Mouse (Mus musculus): ENCODE measurements at regions not wholly inside any gene's neighbourhood (a gene's known extent, or its start where the extent isn't known, plus 50 kb on each side); places are given as distances from the start of the nearest gene placed in this dataset.

DNA sequence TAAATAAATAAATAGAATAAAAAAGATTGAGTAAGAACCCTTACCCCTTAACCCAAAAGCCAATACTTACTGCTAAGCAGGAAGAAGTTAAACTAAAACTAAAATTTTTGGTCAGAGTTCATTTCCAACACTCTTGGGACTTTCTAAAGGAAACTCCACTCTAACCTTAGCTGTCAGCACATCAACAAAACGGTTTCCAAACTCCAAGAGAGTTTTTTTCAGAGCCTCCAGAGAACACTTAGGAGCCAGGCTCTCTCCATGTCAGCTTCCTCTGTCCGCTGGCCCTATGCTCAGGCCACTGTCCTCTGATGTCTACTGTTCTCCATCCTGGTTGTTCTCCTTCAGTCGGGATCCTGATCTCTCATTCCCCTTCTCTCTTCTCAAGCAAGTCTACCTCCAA is 241.1 kb upstream of the Nt5e start:
- H3K4me3 ChIP-seq (ENCODE audit: low read depth, low read length): no peak overlapping the region
- no peaks in the 10 kb centered on the region for H3K27me3 ChIP-seq (replicated peaks; ENCODE audit: control insufficient read depth, insufficient read depth, low read length)
- no peak for TF ChIP-seq CTCF (IDR thresholded peaks at IDR 0.05; ENCODE audit: low read depth)
- no peak for ATAC-seq
- WGBS: 75% methylated on average over 3 of the region's 3 CpGs
- no peaks in the 10 kb centered on the region for H3K9me3 ChIP-seq (ENCODE audit: control insufficient read depth)
- H3K27ac ChIP-seq (ENCODE audit: low read depth, low read length): no peak overlapping the region
- H3K4me1 ChIP-seq (replicated peaks; ENCODE audit: control insufficient read depth, insufficient read depth, low read length): no peaks in the 10 kb centered on the region
- no peak overlapping the region for H3K4me2 ChIP-seq (replicated peaks; ENCODE audit: low read depth)
- H3K36me3 ChIP-seq (ENCODE audit: control insufficient read depth, insufficient read depth): no peaks in the 10 kb centered on the region
- no peak overlapping the region for H3K9ac ChIP-seq (ENCODE audit: low read depth, low read length)

DNA sequence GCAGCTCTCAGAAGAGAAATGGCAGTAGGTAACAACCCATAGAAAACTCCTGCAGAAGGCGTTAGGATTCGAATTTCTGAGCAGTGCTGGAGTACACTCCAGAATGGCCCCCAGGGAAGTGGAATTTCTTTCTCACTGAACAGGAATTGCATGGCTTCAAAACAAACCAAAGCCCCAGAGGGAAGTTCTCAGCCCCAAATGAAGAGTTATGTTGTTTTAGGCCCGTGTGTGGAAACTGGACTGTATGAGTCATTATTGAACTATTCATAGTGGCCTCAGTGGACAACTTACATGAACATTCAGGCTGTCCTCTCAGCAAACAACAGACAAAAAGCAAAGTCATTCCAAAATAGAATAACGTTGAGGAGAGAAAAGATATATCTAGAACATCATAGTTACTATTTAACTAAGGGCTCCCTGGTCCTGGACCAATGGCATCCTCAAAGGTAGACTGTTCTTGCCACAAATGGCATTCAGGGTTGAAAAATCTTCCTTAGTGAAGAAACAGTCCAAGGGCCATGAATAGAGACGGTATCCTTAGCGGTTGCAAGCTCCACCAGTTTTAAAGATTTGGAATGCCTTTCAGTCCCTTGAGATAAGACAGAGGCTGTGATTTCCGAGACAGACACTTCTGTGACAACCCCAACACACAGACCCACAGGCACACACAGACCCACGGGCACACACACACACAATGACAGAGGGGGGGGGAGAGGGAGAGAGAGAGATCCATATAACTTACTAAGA is 235.0 kb upstream of the Nt5e start:
- WGBS: 61% methylated on average over 8 of the region's 8 CpGs
- no peak for TF ChIP-seq CTCF (IDR thresholded peaks at IDR 0.05; ENCODE audit: low read depth)
- no peaks in the 10 kb centered on the region for H3K36me3 ChIP-seq (ENCODE audit: control insufficient read depth, insufficient read depth)
- no peaks in the 10 kb centered on the region for H3K27me3 ChIP-seq (replicated peaks; ENCODE audit: control insufficient read depth, insufficient read depth, low read length)
- no peak overlapping the region for H3K4me2 ChIP-seq (replicated peaks; ENCODE audit: low read depth)
- no peaks in the 10 kb centered on the region for H3K4me1 ChIP-seq (replicated peaks; ENCODE audit: control insufficient read depth, insufficient read depth, low read length)
- no peaks in the 10 kb centered on the region for H3K9me3 ChIP-seq (ENCODE audit: control insufficient read depth)
- no peak overlapping the region for H3K4me3 ChIP-seq (ENCODE audit: low read depth, low read length)
- ATAC-seq: no peak
- H3K27ac ChIP-seq (ENCODE audit: low read depth, low read length): no peak overlapping the region
- no peak overlapping the region for H3K9ac ChIP-seq (ENCODE audit: low read depth, low read length)

DNA sequence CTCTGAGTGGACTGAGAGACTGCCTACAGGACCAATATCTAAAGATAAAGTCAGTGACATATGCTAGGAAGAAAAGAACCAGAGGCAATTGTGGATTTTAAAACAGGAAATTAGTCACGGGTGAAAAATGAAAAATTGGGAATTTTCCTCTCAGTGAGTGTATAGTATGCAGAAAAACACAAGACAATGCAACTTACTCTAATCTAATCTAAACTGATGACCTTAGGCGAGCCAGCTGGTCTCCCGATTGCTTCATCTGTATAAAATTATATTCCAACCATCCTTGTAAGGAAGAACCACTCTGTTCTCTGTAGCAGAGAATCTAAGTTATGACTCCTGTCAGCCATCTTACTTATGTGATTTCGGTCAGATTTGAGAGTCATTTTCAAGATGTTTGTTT is 234.4 kb upstream of the Nt5e start:
- no peaks in the 10 kb centered on the region for H3K36me3 ChIP-seq (ENCODE audit: control insufficient read depth, insufficient read depth)
- no peaks in the 10 kb centered on the region for H3K4me1 ChIP-seq (replicated peaks; ENCODE audit: control insufficient read depth, insufficient read depth, low read length)
- H3K27ac ChIP-seq (ENCODE audit: low read depth, low read length): no peak overlapping the region
- no peak overlapping the region for H3K4me3 ChIP-seq (ENCODE audit: low read depth, low read length)
- WGBS: 62% methylated on average over 4 of the region's 4 CpGs
- no peak overlapping the region for H3K4me2 ChIP-seq (replicated peaks; ENCODE audit: low read depth)
- ATAC-seq: no peak
- no peak for TF ChIP-seq CTCF (IDR thresholded peaks at IDR 0.05; ENCODE audit: low read depth)
- H3K9me3 ChIP-seq (ENCODE audit: control insufficient read depth): no peaks in the 10 kb centered on the region
- H3K27me3 ChIP-seq (replicated peaks; ENCODE audit: control insufficient read depth, insufficient read depth, low read length): no peaks in the 10 kb centered on the region
- no peak overlapping the region for H3K9ac ChIP-seq (ENCODE audit: low read depth, low read length)

DNA sequence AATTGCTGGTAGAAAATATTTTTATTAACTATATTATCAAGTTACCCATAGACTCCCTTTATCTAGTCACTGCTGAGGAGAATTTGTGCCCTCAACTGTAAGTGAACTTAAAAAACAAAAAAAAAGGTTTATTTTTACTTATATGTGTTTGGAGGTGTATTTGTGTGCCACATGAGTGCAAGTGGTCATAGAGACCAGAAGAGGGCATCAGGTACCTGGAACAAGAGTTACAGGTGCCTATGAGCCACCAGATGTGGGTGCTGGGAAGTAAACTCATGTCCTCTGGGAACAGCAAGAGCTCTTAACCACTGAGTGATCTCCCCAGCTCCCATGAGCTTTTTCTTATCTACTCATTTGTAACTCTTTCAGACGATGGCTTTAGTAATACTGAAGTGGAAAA is 213.9 kb upstream of the Nt5e start:
- no peak overlapping the region for H3K9ac ChIP-seq (ENCODE audit: low read depth, low read length)
- no peak for ATAC-seq
- H3K4me3 ChIP-seq (ENCODE audit: low read depth, low read length): no peak overlapping the region
- WGBS: 68% methylated on average over 1 of the region's 1 CpGs
- no peaks in the 10 kb centered on the region for H3K36me3 ChIP-seq (ENCODE audit: control insufficient read depth, insufficient read depth)
- H3K4me2 ChIP-seq (replicated peaks; ENCODE audit: low read depth): no peak overlapping the region
- no peaks in the 10 kb centered on the region for H3K4me1 ChIP-seq (replicated peaks; ENCODE audit: control insufficient read depth, insufficient read depth, low read length)
- no peaks in the 10 kb centered on the region for H3K27me3 ChIP-seq (replicated peaks; ENCODE audit: control insufficient read depth, insufficient read depth, low read length)
- H3K9me3 ChIP-seq (ENCODE audit: control insufficient read depth): no peaks in the 10 kb centered on the region
- H3K27ac ChIP-seq (ENCODE audit: low read depth, low read length): no peak overlapping the region
- TF ChIP-seq CTCF (IDR thresholded peaks at IDR 0.05; ENCODE audit: low read depth): peak; percentile 44

DNA sequence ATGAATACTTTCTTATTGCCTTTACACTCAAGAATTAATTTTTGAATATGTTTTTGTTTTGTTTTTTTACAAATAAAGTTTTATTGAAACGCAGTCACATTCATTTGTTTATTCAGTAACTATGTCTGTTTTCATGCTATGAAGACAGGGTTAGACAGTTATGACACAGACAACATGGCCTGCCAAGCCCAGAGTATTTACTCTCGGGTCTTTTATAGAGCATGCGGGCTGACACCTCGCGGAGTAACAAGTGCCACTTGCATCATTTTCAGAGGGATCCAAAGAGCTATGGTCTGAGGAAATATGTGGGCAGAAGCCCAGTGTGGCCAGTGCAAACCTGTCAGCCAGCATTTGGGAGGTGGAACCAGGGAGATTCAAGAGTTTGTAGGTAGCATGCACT is 206.5 kb upstream of the Nt5e start:
- 88% methylated on average over 5 of the region's 5 CpGs for WGBS
- TF ChIP-seq CTCF (IDR thresholded peaks at IDR 0.05; ENCODE audit: low read depth): no peak

DNA sequence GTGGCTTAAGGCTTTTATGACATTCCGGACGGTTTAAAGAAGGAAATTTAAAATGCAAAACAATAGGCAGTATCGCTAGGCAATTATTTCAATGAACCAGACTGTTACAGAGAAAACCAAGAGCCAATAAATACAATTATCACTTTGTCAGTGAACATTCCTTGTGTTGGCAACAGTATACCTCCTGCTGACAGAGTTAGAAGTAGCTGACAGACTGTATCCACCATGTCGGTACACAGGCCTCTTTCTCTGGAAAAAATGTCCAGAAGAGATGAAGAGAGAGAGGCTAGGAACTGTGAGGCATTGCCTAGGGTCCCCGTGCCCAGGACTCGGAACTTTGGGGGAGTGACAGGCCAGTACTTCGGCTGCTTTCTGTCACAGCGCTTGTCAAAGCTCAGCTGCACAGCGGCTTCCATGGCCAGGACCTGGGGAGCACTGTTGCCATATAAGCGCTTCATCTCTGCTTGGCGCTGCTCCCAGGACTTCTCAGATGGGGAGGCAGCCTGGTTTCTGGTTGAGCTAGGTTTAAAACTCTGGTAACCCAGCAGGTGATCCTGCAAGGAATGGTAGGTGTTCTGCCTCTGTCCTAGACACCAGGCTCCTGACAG is 205.9 kb upstream of the Nt5e start:
- H3K27ac ChIP-seq (ENCODE audit: low read depth, low read length): no peak overlapping the region
- no peaks in the 10 kb centered on the region for H3K4me1 ChIP-seq (replicated peaks; ENCODE audit: control insufficient read depth, insufficient read depth, low read length)
- H3K27me3 ChIP-seq (replicated peaks; ENCODE audit: control insufficient read depth, insufficient read depth, low read length): no peaks in the 10 kb centered on the region
- WGBS: 83% methylated on average over 11 of the region's 11 CpGs
- H3K4me3 ChIP-seq (ENCODE audit: low read depth, low read length): no peak overlapping the region
- ATAC-seq: no peak
- H3K4me2 ChIP-seq (replicated peaks; ENCODE audit: low read depth): no peak overlapping the region
- TF ChIP-seq CTCF (IDR thresholded peaks at IDR 0.05; ENCODE audit: low read depth): no peak
- no peaks in the 10 kb centered on the region for H3K36me3 ChIP-seq (ENCODE audit: control insufficient read depth, insufficient read depth)
- H3K9me3 ChIP-seq (ENCODE audit: control insufficient read depth): no peaks in the 10 kb centered on the region
- no peak overlapping the region for H3K9ac ChIP-seq (ENCODE audit: low read depth, low read length)

More for the DNA sequence above, 206.5 kb upstream of the Nt5e start:
- Histone ChIP-seq H3K9ac (ENCODE audit: low read depth, low read length) (no peak overlapping the region), H3K27me3 (replicated peaks; ENCODE audit: control insufficient read depth, insufficient read depth, low read length) (no peaks in the 10 kb centered on the region), H3K27ac (ENCODE audit: low read depth, low read length) (no peak overlapping the region), H3K4me3 (ENCODE audit: low read depth, low read length) (no peak overlapping the region), H3K9me3 (ENCODE audit: control insufficient read depth) (no peaks in the 10 kb centered on the region), H3K4me2 (replicated peaks; ENCODE audit: low read depth) (no peak overlapping the region), H3K36me3 (ENCODE audit: control insufficient read depth, insufficient read depth) (no peaks in the 10 kb centered on the region), H3K4me1 (replicated peaks; ENCODE audit: control insufficient read depth, insufficient read depth, low read length) (no peaks in the 10 kb centered on the region)
- ATAC-seq: no peak
